Mouse (Mus musculus) kidney, adult 2 months (tissue): ENCODE measurements at regions not wholly inside any gene's neighbourhood (a gene's known extent, or its start where the extent isn't known, plus 50 kb on each side); places are given as distances from the start of the nearest gene placed in this dataset.

Experiments
- DNase-seq: peaks from one replicate; pipeline ENCODE4 v3.0.0; 2021
- H3K27ac ChIP-seq: fragments of 200-500 bp; 2 replicates; pipeline ENCODE4 v1.5.1; 2012; ENCODE audit warnings: low read depth, low read length, control low read depth, inconsistent platforms; ENCODE audit not compliant: insufficient read depth
- H3K27me3 ChIP-seq: fragments of 200-500 bp; replicated peaks from 2 replicates; pipeline ENCODE4 v1.6.1; 2012; ENCODE audit warnings: mild to moderate bottlenecking, moderate library complexity, low read length, inconsistent platforms; ENCODE audit not compliant: control insufficient read depth, insufficient read depth
- H3K36me3 ChIP-seq: fragments of 200-500 bp; 2 replicates; pipeline ENCODE4 v1.6.1; 2012; ENCODE audit warnings: mild to moderate bottlenecking, moderate library complexity, low read length, inconsistent platforms; ENCODE audit not compliant: control insufficient read depth, insufficient read depth
- H3K4me1 ChIP-seq: fragments of 200-500 bp; 2 replicates; pipeline ENCODE4 v1.6.1; 2011; ENCODE audit warnings: low read length; ENCODE audit not compliant: control insufficient read depth, insufficient read depth
- H3K4me3 ChIP-seq: fragments of 200-500 bp; 2 replicates; pipeline ENCODE4 v1.5.1; 2011; ENCODE audit warnings: mild to moderate bottlenecking, low read depth, low read length, control low read depth; ENCODE audit not compliant: insufficient read depth
- CTCF ChIP-seq: fragments of 200-500 bp; conservative IDR thresholded peaks from 2 replicates; pipeline ENCODE4 v1.5.1; 2011; ENCODE audit warnings: low read depth, mild to moderate bottlenecking, control low read depth, low read length, moderate library complexity, mixed read lengths; ENCODE audit not compliant: insufficient read depth, insufficient read length
- POLR2A ChIP-seq: fragments of 200-500 bp; IDR thresholded peaks from one replicate; pipeline ENCODE4 v1.6.1; 2011; ENCODE audit warnings: low read depth, low read length, control low read depth
- WGBS: fragments of 180-500 bp; shearing (Covaris S2); methylation state at CpG from one replicate; pipeline ENCODE4 v1.1.7; 2018; 5-methylcytosine and 5-hydroxymethylcytosine counted together

GRCm38 (mm10) chr1:142695179-142695578 lies 945.3 kb upstream of the B3galt2 start:
- no peak for TF ChIP-seq POLR2A
- no peak for TF ChIP-seq CTCF
- Histone ChIP-seq H3K27ac (no peak overlapping the region), H3K4me1 (no peaks in the 10 kb centered on the region), H3K4me3 (no peak overlapping the region), H3K27me3 (no peaks in the 10 kb centered on the region; the same call in 1 of the 2 replicates), H3K36me3 (no peaks in the 10 kb centered on the region)
- 69% methylated on average over 1 of the region's 1 CpGs for WGBS
- no peak for DNase-seq

GRCm38 (mm10) chr1:142708263-142708662 lies 932.2 kb upstream of the B3galt2 start:
- no peak for DNase-seq
- H3K27me3 ChIP-seq: no peaks in the 10 kb centered on the region
- WGBS: 76% methylated on average over 2 of the region's 2 CpGs
- no peak for TF ChIP-seq POLR2A
- no peak for TF ChIP-seq CTCF
- no peaks in the 10 kb centered on the region for H3K36me3 ChIP-seq
- H3K4me1 ChIP-seq: no peaks in the 10 kb centered on the region
- H3K4me3 ChIP-seq: no peak overlapping the region
- H3K27ac ChIP-seq: no peak overlapping the region

- Histone ChIP-seq H3K4me3 (no peak overlapping the region), H3K27ac (no peak overlapping the region), H3K36me3 (no peaks in the 10 kb centered on the region), H3K27me3 (no peaks in the 10 kb centered on the region), H3K4me1 (no peaks in the 10 kb centered on the region)
- TF ChIP-seq POLR2A (no peak), CTCF (no peak)
- no peak for DNase-seq
These were observed 910.2 kb upstream of the B3galt2 start for GRCm38 (mm10) chr1:142730259-142730658.

GRCm38 (mm10) chr1:142734108-142734507 lies 906.4 kb upstream of the B3galt2 start:
- DNase-seq: no peak
- Histone ChIP-seq H3K36me3 (no peaks in the 10 kb centered on the region), H3K4me1 (peaks cover 2% of the 10 kb centered on the region; the same call in 1 of the 2 replicates), H3K27ac (no peak overlapping the region), H3K27me3 (no peaks in the 10 kb centered on the region), H3K4me3 (no peak overlapping the region)
- TF ChIP-seq CTCF (no peak), POLR2A (no peak)

- H3K4me3 ChIP-seq: no peak overlapping the region
- peak; percentile 79 for DNase-seq
- H3K36me3 ChIP-seq: no peaks in the 10 kb centered on the region
- no peak for TF ChIP-seq CTCF
- TF ChIP-seq POLR2A: no peak
- peak overlapping the region; percentile 87 for H3K27ac ChIP-seq
- H3K4me1 ChIP-seq: peaks cover 2% of the 10 kb centered on the region; the same call in 1 of the 2 replicates
- 42% methylated on average over 2 of the region's 2 CpGs for WGBS
- H3K27me3 ChIP-seq: no peaks in the 10 kb centered on the region
These were observed 902.1 kb upstream of the B3galt2 start for GRCm38 (mm10) chr1:142738376-142738775.

- DNase-seq: peak; percentile 72
- no peaks in the 10 kb centered on the region for H3K36me3 ChIP-seq
These were observed 898.2 kb upstream of the B3galt2 start for GRCm38 (mm10) chr1:142742307-142742706.

GRCm38 (mm10) chr1:142771010-142771409 lies 869.5 kb upstream of the B3galt2 start:
- no peaks in the 10 kb centered on the region for H3K36me3 ChIP-seq
- H3K27ac ChIP-seq: no peak overlapping the region
- no peak overlapping the region for H3K4me3 ChIP-seq
- no peaks in the 10 kb centered on the region for H3K4me1 ChIP-seq
- no peak for DNase-seq
- H3K27me3 ChIP-seq: no peaks in the 10 kb centered on the region
- WGBS: 86% methylated on average over 2 of the region's 2 CpGs
- TF ChIP-seq CTCF: no peak
- no peak for TF ChIP-seq POLR2A

More at GRCm38 (mm10) chr1:142742307-142742706, 898.2 kb upstream of the B3galt2 start:
- Histone ChIP-seq H3K27ac (no peak overlapping the region), H3K4me3 (no peak overlapping the region), H3K4me1 (peaks cover 2% of the 10 kb centered on the region; the same call in 1 of the 2 replicates), H3K27me3 (no peaks in the 10 kb centered on the region)
- WGBS: 18% methylated on average over 2 of the region's 2 CpGs
- no peak for TF ChIP-seq POLR2A
- no peak; the same call in 1 of the 2 replicates for TF ChIP-seq CTCF
